Comparison of ENCODE assay signal across 17 mouse cellular contexts in the genomic region with DNA sequence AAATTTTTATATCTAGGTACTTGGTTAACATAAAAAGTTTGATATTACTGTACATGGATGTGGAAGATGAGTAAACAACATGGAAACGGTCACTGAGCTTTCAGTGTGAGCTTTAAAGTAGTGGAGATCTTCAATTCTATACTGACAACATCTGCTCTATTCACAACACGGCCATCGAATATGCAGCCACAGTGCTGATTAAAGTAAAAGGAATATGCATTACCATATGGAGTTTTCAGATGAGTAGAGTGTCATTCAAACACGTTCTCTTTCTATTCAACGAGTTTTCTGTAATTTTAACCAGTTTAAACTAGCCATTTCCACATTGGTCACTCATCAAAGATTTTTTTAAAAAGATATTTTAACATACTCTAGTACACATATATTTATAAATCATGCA.
"Had no signal": no experiment of that assay in that cellular context is flagged by ENCODE, and none has a peak within 500 bp of the region (broad histone marks: within the 10 kb centered on the region; RNA-seq: fewer than 3 reads in every experiment).

No protein-coding gene starts in this region.

- H3K4me2 ChIP-seq: lung, embryonic 15.5 days had no signal

- H3K36me3 ChIP-seq: lung, embryonic 15.5 days; midbrain, embryonic 10.5 days; midbrain, embryonic 12.5 days; neural tube, embryonic 13.5 days; neural tube, embryonic 15.5 days had no signal

- H3K4me3 ChIP-seq: lung, embryonic 15.5 days; midbrain, embryonic 10.5 days; midbrain, embryonic 12.5 days; myocyte; neural tube, embryonic 13.5 days; neural tube, embryonic 15.5 days had no signal

- ATAC-seq: lung, postnatal 0 days had no signal

- DNase-seq: lung, adult 2 months; lung, postnatal 14 days; lung, postnatal 36 days; right cerebral cortex, postnatal 25 days; right cerebral cortex, postnatal 4 days; spleen, adult 18-20 months; thymus, adult 18-20 months; thymus, postnatal 14 days; thymus, postnatal 36 days had no signal

- H3K9me3 ChIP-seq: lung, embryonic 15.5 days; midbrain, embryonic 10.5 days; midbrain, embryonic 12.5 days; neural tube, embryonic 13.5 days; neural tube, embryonic 15.5 days had no signal

- H3K4me1 ChIP-seq: lung, embryonic 15.5 days had no signal

- H3K27ac ChIP-seq: lung, embryonic 15.5 days; macrophage had no signal

- H3K27me3 ChIP-seq: lung, embryonic 15.5 days; midbrain, embryonic 12.5 days; neural tube, embryonic 13.5 days; neural tube, embryonic 15.5 days had no signal

- H3K9ac ChIP-seq: lung, embryonic 15.5 days; neural tube, embryonic 15.5 days had no signal
